Mouse (Mus musculus) MEL (cell line): Measurements from ENCODE around the gene Slc5a11. TPM values are rescaled to one million over a fixed set of nuclear protein-coding genes. Genes with fewer than 3 reads are reported as not detected.

Source experiments
- DNase-seq: peaks from one replicate; pipeline ENCODE4 v3.0.0; 2011; ENCODE audit warnings: low read depth, low spot score
- H3K27ac ChIP-seq: 2 replicates; pipeline ENCODE4 v1.5.1; 2012; ENCODE audit warnings: low read depth, mild to moderate bottlenecking, control low read depth, low read length, moderate library complexity; ENCODE audit not compliant: control insufficient read depth
- H3K27me3 ChIP-seq, 2 experiments: fragments of 150-350 bp in 1 of 2; sonication (generic) in 1 of 2; 2 replicates each; pipeline ENCODE4 v1.6.1; 2012; ENCODE audit warnings: low read length in 2 of 2, mild to moderate bottlenecking in 2 of 2, improper control_type of control experiment in 1 of 2, moderate library complexity in 1 of 2; ENCODE audit not compliant: insufficient read depth in 2 of 2, control insufficient read depth in 1 of 2
- H3K36me3 ChIP-seq, 2 experiments: 2 replicates each; pipeline ENCODE4 v1.6.1; 2012 to 2014; ENCODE audit warnings: low read length in 2 of 2, improper control_type of control experiment in 1 of 2, inconsistent platforms in 1 of 2, mild to moderate bottlenecking in 1 of 2; ENCODE audit not compliant: insufficient read depth in 2 of 2, control insufficient read depth in 1 of 2
- H3K4me1 ChIP-seq, 2 experiments: fragments of 150-350 bp in 1 of 2; sonication (generic) in 1 of 2; 2 replicates each; pipeline ENCODE4 v1.6.1; 2012; ENCODE audit warnings: low read length in 2 of 2, improper control_type of control experiment in 1 of 2, mild to moderate bottlenecking in 1 of 2; ENCODE audit not compliant: insufficient read depth in 2 of 2, control insufficient read depth in 1 of 2
- H3K4me3 ChIP-seq, 2 experiments: fragments of 150-350 bp in 1 of 2; sonication (generic) in 1 of 2; 2 replicates each; pipeline ENCODE4 v1.5.1; 2012; ENCODE audit warnings: low read depth in 2 of 2, low read length in 2 of 2, mild to moderate bottlenecking in 2 of 2, moderate library complexity in 2 of 2, control low read depth in 1 of 2, improper control_type of control experiment in 1 of 2; ENCODE audit not compliant: control insufficient read depth in 1 of 2, insufficient read depth in 1 of 2
- H3K79me2 ChIP-seq: 2 replicates; pipeline ENCODE4 v1.6.1; 2012; ENCODE audit warnings: mild to moderate bottlenecking, low read length, moderate library complexity; ENCODE audit not compliant: control insufficient read depth, poor library complexity, insufficient read depth
- H3K9ac ChIP-seq: 2 replicates; pipeline ENCODE4 v1.6.1; 2012; ENCODE audit warnings: low read depth, mild to moderate bottlenecking, control low read depth, low read length, moderate library complexity; ENCODE audit not compliant: control insufficient read depth, poor library complexity, severe bottlenecking
- H3K9me3 ChIP-seq: fragments of 150-350 bp; sonication (generic); replicated peaks from 2 replicates; pipeline ENCODE4 v1.6.1; 2012; ENCODE audit warnings: mild to moderate bottlenecking, low read length, improper control_type of control experiment, moderate library complexity; ENCODE audit not compliant: insufficient read depth
- CTCF ChIP-seq, 3 experiments: IDR thresholded peaks in 2 of 3; conservative IDR thresholded peaks in 1 of 3; 2 replicates each; pipeline ENCODE4 v1.5.1; 2011 to 2012; ENCODE audit warnings: low read length in 3 of 3, low read depth in 2 of 3, mild to moderate bottlenecking in 2 of 3, improper control_type of control experiment in 1 of 3, inconsistent platforms in 1 of 3, mixed read lengths in 1 of 3, moderate library complexity in 1 of 3; ENCODE audit not compliant: control insufficient read depth in 1 of 3, insufficient read depth in 1 of 3, poor library complexity in 1 of 3, severe bottlenecking in 1 of 3
- ETS1 ChIP-seq: IDR thresholded peaks from 2 replicates; pipeline ENCODE4 v1.6.1; 2012; ENCODE audit warnings: low read depth, mild to moderate bottlenecking, inconsistent platforms, low read length, improper control_type of control experiment, moderate library complexity
- GABPA ChIP-seq: IDR thresholded peaks from 2 replicates; pipeline ENCODE4 v1.6.1; 2012; ENCODE audit warnings: low read depth, mild to moderate bottlenecking, inconsistent platforms, low read length, improper control_type of control experiment, moderate library complexity
- GATA1 ChIP-seq: IDR thresholded peaks from 2 replicates; pipeline ENCODE4 v1.6.1; 2011; ENCODE audit warnings: low read depth, low read length, improper control_type of control experiment
- HCFC1 ChIP-seq: IDR thresholded peaks from 2 replicates; pipeline ENCODE4 v1.6.1; 2012; ENCODE audit warnings: low read depth, mild to moderate bottlenecking, inconsistent platforms, low read length, improper control_type of control experiment, moderate library complexity
- MAX ChIP-seq: IDR thresholded peaks from 2 replicates; pipeline ENCODE4 v1.6.1; 2011; ENCODE audit warnings: low read length, improper control_type of control experiment
- MYB ChIP-seq: IDR thresholded peaks from 2 replicates; pipeline ENCODE4 v1.6.1; 2011; ENCODE audit warnings: mild to moderate bottlenecking, low read depth, low read length, improper control_type of control experiment
- NELFE ChIP-seq: IDR thresholded peaks from 2 replicates; pipeline ENCODE4 v1.6.1; 2011; ENCODE audit warnings: low read depth, low read length, improper control_type of control experiment
- NRF1 ChIP-seq: IDR thresholded peaks from 2 replicates; pipeline ENCODE4 v1.6.1; 2014; ENCODE audit warnings: low read depth, mild to moderate bottlenecking, inconsistent platforms, low read length, improper control_type of control experiment, moderate library complexity; ENCODE audit not compliant: poor library complexity, insufficient read depth, severe bottlenecking
- POLR2AphosphoS5 ChIP-seq: IDR thresholded peaks from 2 replicates; pipeline ENCODE4 v1.6.1; 2012; ENCODE audit warnings: low read depth, borderline replicate concordance, mild to moderate bottlenecking, inconsistent platforms, low read length, moderate library complexity, mixed read lengths
- RAD21 ChIP-seq: IDR thresholded peaks from 2 replicates; pipeline ENCODE4 v1.6.1; 2011; ENCODE audit warnings: mild to moderate bottlenecking, low read depth, low read length, improper control_type of control experiment
- RCOR1 ChIP-seq: IDR thresholded peaks from 2 replicates; pipeline ENCODE4 v1.6.1; 2012; ENCODE audit warnings: low read depth, mild to moderate bottlenecking, inconsistent platforms, low read length, improper control_type of control experiment
- SIN3A ChIP-seq: IDR thresholded peaks from 2 replicates; pipeline ENCODE4 v1.6.1; 2012; ENCODE audit warnings: low read length, improper control_type of control experiment, inconsistent platforms
- SMC3 ChIP-seq: IDR thresholded peaks from 2 replicates; pipeline ENCODE4 v1.6.1; 2011; ENCODE audit warnings: low read depth, low read length, improper control_type of control experiment
- TBP ChIP-seq: IDR thresholded peaks from 2 replicates; pipeline ENCODE4 v1.8.0; 2011; ENCODE audit warnings: low read depth, low read length, improper control_type of control experiment
- UBTF ChIP-seq: IDR thresholded peaks from 2 replicates; pipeline ENCODE4 v1.6.1; 2012; ENCODE audit warnings: low read depth, mild to moderate bottlenecking, inconsistent platforms, low read length, improper control_type of control experiment, moderate library complexity, borderline replicate concordance; ENCODE audit not compliant: insufficient read depth
- ZC3H11A ChIP-seq: IDR thresholded peaks from 2 replicates; pipeline ENCODE4 v1.6.1; 2012; ENCODE audit warnings: low read depth, mild to moderate bottlenecking, inconsistent platforms, low read length, improper control_type of control experiment
- ZKSCAN1 ChIP-seq: IDR thresholded peaks from 2 replicates; pipeline ENCODE4 v1.6.1; 2012; ENCODE audit warnings: low read depth, mild to moderate bottlenecking, inconsistent platforms, low read length, improper control_type of control experiment, moderate library complexity
- polyA plus RNA-seq, 2 experiments: library from polyadenylated mRNA; stranded (reverse) in 1 of 2; unstranded in 1 of 2; fragments of >175 nt in 1 of 2; fragments of >200 nt in 1 of 2; gene quantifications; 2 replicates each; pipeline versions ENCODE4 v1.2.1 to v1.2.4; 2012; ENCODE audit warnings: low replicate concordance in 2 of 2, low read depth in 1 of 2; ENCODE audit not compliant: insufficient read length in 2 of 2, insufficient read depth in 1 of 2, missing spikeins in 1 of 2
- total RNA-seq: library from RNA; depleted of rRNA; stranded (reverse); fragments of 300-350 nt; gene quantifications from 2 replicates; pipeline ENCODE4 v1.2.3, GENCODE M21; 2012

Gene Slc5a11
- total and polyA plus RNA-seq, 3 experiments = not detected

- Histone ChIP-seq H3K4me1 (no peaks in the 10 kb centered on the region), H3K36me3 (no peaks in the 10 kb centered on the region), H3K79me2 (no peaks in the 10 kb centered on the region), H3K27ac (no peak overlapping the region), H3K27me3 (no peaks in the 10 kb centered on the region; a peak in 1 of 4 replicates), H3K9me3 (no peaks in the 10 kb centered on the region), H3K9ac (no peak overlapping the region), H3K4me3 (no peak overlapping the region)
- TF ChIP-seq UBTF (no peak), ETS1 (no peak), RCOR1 (no peak), NELFE (no peak)
- no peak for DNase-seq
Observed at GRCm38 (mm10) chr7:123209864-123210263, 4.7 kb upstream of the Slc5a11 start.

- TF ChIP-seq TBP = no peak
- no peak for TF ChIP-seq NELFE
- TF ChIP-seq ZKSCAN1 = no peak
- no peak for TF ChIP-seq SMC3
- TF ChIP-seq ZC3H11A = no peak
- TF ChIP-seq GABPA = no peak
- no peak for TF ChIP-seq RAD21
- no peak for TF ChIP-seq CTCF (IDR thresholded peaks at IDR 0.05 in 2 of 3, conservative IDR thresholded peaks at IDR 0.05 in 1 of 3; ENCODE audit: control insufficient read depth in 1 of 3, insufficient read depth in 1 of 3, low read depth in 2 of 3, low read length in 3 of 3, poor library complexity in 1 of 3, severe bottlenecking in 1 of 3)
- no peak for TF ChIP-seq POLR2AphosphoS5
- no peak for TF ChIP-seq GATA1
- Histone ChIP-seq H3K4me3 (no peak overlapping the region), H3K79me2 (no peaks in the 10 kb centered on the region), H3K36me3 (no peaks in the 10 kb centered on the region), H3K4me1 (no peaks in the 10 kb centered on the region), H3K9me3 (no peaks in the 10 kb centered on the region), H3K9ac (no peak overlapping the region), H3K27me3 (no peaks in the 10 kb centered on the region; a peak in 1 of 4 replicates), H3K27ac (no peak overlapping the region)
- no peak for DNase-seq
Observed at GRCm38 (mm10) chr7:123211461-123211860, 3.1 kb upstream of the Slc5a11 start.

- Histone ChIP-seq H3K9me3 (no peaks in the 10 kb centered on the region), H3K9ac (no peak overlapping the region), H3K27me3 (no peaks in the 10 kb centered on the region; a peak in 1 of 4 replicates), H3K27ac (no peak overlapping the region), H3K79me2 (no peaks in the 10 kb centered on the region), H3K4me3 (no peak overlapping the region), H3K36me3 (no peaks in the 10 kb centered on the region), H3K4me1 (no peaks in the 10 kb centered on the region)
- TF ChIP-seq NRF1 (no peak), MYB (no peak), SIN3A (no peak), ZC3H11A (no peak), MAX (no peak), POLR2AphosphoS5 (no peak), UBTF (no peak), HCFC1 (no peak)
- DNase-seq = no peak
Observed at GRCm38 (mm10) chr7:123212316-123212715, 2.3 kb upstream of the Slc5a11 start.
